Mouse (Mus musculus): ENCODE data around the gene Blm. TPM values are rescaled to one million over a fixed set of nuclear protein-coding genes. Genes with fewer than 3 reads are reported as not detected.

Blm gene
- polyA plus RNA-seq, 1 experiment from 2014 or later, result 6.0 TPM

- no peak for TF ChIP-seq CTCF (IDR thresholded peaks at IDR 0.05)
- no peak for DNase-seq (ENCODE audit: low read depth, low spot score)
- ATAC-seq, result no peak
- POLR2A ChIA-PET, result no interaction called here
- H3K27me3 ChIP-seq, result no peaks in the 10 kb centered on the region
- CTCF ChIA-PET, result interaction anchor here (1.4 to 1.5 kb wide), 2 partner anchors 8 to 21 kb away, joined by 3 read pairs; no protein-coding TSS in a partner anchor
- in situ Hi-C loops (cut with MboI; ENCODE audit: low pct_unique_long_range_greater_than_20kb), result no loop called here
Observed at GRCm38 (mm10) chr7:80420586-80420985, 114.3 kb downstream of the Blm start.

- DNase-seq (ENCODE audit: low read depth, low spot score) (no peak), ATAC-seq (no peak)
- in situ Hi-C loops (cut with MboI; ENCODE audit: low pct_unique_long_range_greater_than_20kb), result no loop called here
- CTCF ChIA-PET, result interaction anchor here (1.5 kb wide), 1 partner anchor 8 kb away, joined by 3 read pairs; no protein-coding TSS in a partner anchor
- POLR2A ChIA-PET, result no interaction called here
- no peaks in the 10 kb centered on the region for H3K27me3 ChIP-seq
- TF ChIP-seq CTCF (IDR thresholded peaks at IDR 0.05), result no peak
Observed at GRCm38 (mm10) chr7:80419278-80419677, 115.6 kb downstream of the Blm start.

- no peak for TF ChIP-seq CTCF (IDR thresholded peaks at IDR 0.05)
- POLR2A ChIA-PET, result no interaction called here
- no peak for ATAC-seq
- no peaks in the 10 kb centered on the region for H3K27me3 ChIP-seq
- DNase-seq (ENCODE audit: low read depth, low spot score), result no peak
- CTCF ChIA-PET, result interaction anchor here (0.9 to 1.5 kb wide), 2 partner anchors 9 to 14 kb away, joined by 3 read pairs; no protein-coding TSS in a partner anchor
- in situ Hi-C loops (cut with MboI; ENCODE audit: low pct_unique_long_range_greater_than_20kb), result no loop called here
Observed at GRCm38 (mm10) chr7:80418036-80418435, 116.9 kb downstream of the Blm start.

GRCm38 (mm10) chr7:80417601-80418000 lies 117.3 kb downstream of the Blm start:
- CTCF ChIA-PET, result interaction anchor here (0.9 kb wide), 1 partner anchor 14 kb away, joined by 3 read pairs; no protein-coding TSS in a partner anchor
- in situ Hi-C loops (cut with MboI; ENCODE audit: low pct_unique_long_range_greater_than_20kb), result no loop called here

GRCm38 (mm10) chr7:80416969-80417368 lies 118.0 kb downstream of the Blm start:
- H3K27me3 ChIP-seq, result no peaks in the 10 kb centered on the region
- TF ChIP-seq CTCF (IDR thresholded peaks at IDR 0.05), result no peak
- ATAC-seq (no peak), DNase-seq (ENCODE audit: low read depth, low spot score) (no peak)
- in situ Hi-C loops (cut with MboI; ENCODE audit: low pct_unique_long_range_greater_than_20kb), result no loop called here
- POLR2A ChIA-PET, result no interaction called here
- CTCF ChIA-PET, result no interaction called here

More at GRCm38 (mm10) chr7:80417601-80418000, 117.3 kb downstream of the Blm start:
- no peak for ATAC-seq
- DNase-seq (ENCODE audit: low read depth, low spot score), result no peak
- no peaks in the 10 kb centered on the region for H3K27me3 ChIP-seq
- no peak for TF ChIP-seq CTCF (IDR thresholded peaks at IDR 0.05)
- POLR2A ChIA-PET, result no interaction called here

GRCm38 (mm10) chr7:80414303-80414855 lies 120.5 kb downstream of the Blm start:
- ATAC-seq, result no peak
- no peak for DNase-seq (ENCODE audit: low read depth, low spot score)
- in situ Hi-C loops (cut with MboI; ENCODE audit: low pct_unique_long_range_greater_than_20kb), result no loop called here
- TF ChIP-seq CTCF (IDR thresholded peaks at IDR 0.05), result no peak
- H3K27me3 ChIP-seq, result no peaks in the 10 kb centered on the region
- POLR2A ChIA-PET, result interaction anchor here (0.7 kb wide), 1 partner anchor 11 kb away, joined by 3 read pairs; no protein-coding TSS in a partner anchor
- CTCF ChIA-PET, result no interaction called here

- DNase-seq (ENCODE audit: low read depth, low spot score) (no peak), ATAC-seq (no peak)
- in situ Hi-C loops (cut with MboI; ENCODE audit: low pct_unique_long_range_greater_than_20kb), result no loop called here
- no peaks in the 10 kb centered on the region for H3K27me3 ChIP-seq
- CTCF ChIA-PET, result interaction anchor here (1.0 kb wide), 1 partner anchor 10 kb away, joined by 3 read pairs; no protein-coding TSS in a partner anchor
- no peak for TF ChIP-seq CTCF (IDR thresholded peaks at IDR 0.05)
- POLR2A ChIA-PET, result interaction anchor here (0.5 to 0.7 kb wide), 2 partner anchors 10 to 129 kb away, joined by 3 to 4 read pairs; no protein-coding TSS in a partner anchor
Observed at GRCm38 (mm10) chr7:80413512-80414302, 121.2 kb downstream of the Blm start.

GRCm38 (mm10) chr7:80412781-80413180 lies 122.1 kb downstream of the Blm start:
- POLR2A ChIA-PET, result no interaction called here
- DNase-seq (ENCODE audit: low read depth, low spot score), result no peak
- TF ChIP-seq CTCF (IDR thresholded peaks at IDR 0.05), result no peak
- CTCF ChIA-PET, result interaction anchor here (1.0 to 1.1 kb wide), 2 partner anchors 8 to 11 kb away, joined by 3 read pairs; no protein-coding TSS in a partner anchor
- ATAC-seq, result no peak
- H3K27me3 ChIP-seq, result no peaks in the 10 kb centered on the region
- in situ Hi-C loops (cut with MboI; ENCODE audit: low pct_unique_long_range_greater_than_20kb), result no loop called here

GRCm38 (mm10) chr7:80412279-80412678 lies 122.6 kb downstream of the Blm start:
- no peak for TF ChIP-seq CTCF (IDR thresholded peaks at IDR 0.05)
- H3K27me3 ChIP-seq, result no peaks in the 10 kb centered on the region
- ChIA-PET POLR2A (no interaction called here), CTCF (interaction anchor here (1.1 kb wide), 1 partner anchor 9 kb away, joined by 3 read pairs; no protein-coding TSS in a partner anchor)
- in situ Hi-C loops (cut with MboI; ENCODE audit: low pct_unique_long_range_greater_than_20kb), result no loop called here
- ATAC-seq, result no peak
- no peak for DNase-seq (ENCODE audit: low read depth, low spot score)

GRCm38 (mm10) chr7:80410380-80410779 lies 124.5 kb downstream of the Blm start:
- ChIA-PET CTCF (interaction anchor here (1.2 kb wide), 1 partner anchor 10 kb away, joined by 3 read pairs; no protein-coding TSS in a partner anchor), POLR2A (interaction anchor here (0.5 kb wide), 1 partner anchor 21 kb away, joined by 3 read pairs; no protein-coding TSS in a partner anchor)
- in situ Hi-C loops (cut with MboI; ENCODE audit: low pct_unique_long_range_greater_than_20kb), result no loop called here
- no peak for TF ChIP-seq CTCF (IDR thresholded peaks at IDR 0.05)
- H3K27me3 ChIP-seq, result no peaks in the 10 kb centered on the region
- ATAC-seq, result no peak
- no peak for DNase-seq (ENCODE audit: low read depth, low spot score)

GRCm38 (mm10) chr7:80407712-80408111 lies 127.2 kb downstream of the Blm start:
- CTCF ChIA-PET, result no interaction called here
- ATAC-seq (no peak), DNase-seq (ENCODE audit: low read depth, low spot score) (no peak)
- no peaks in the 10 kb centered on the region for H3K27me3 ChIP-seq
- in situ Hi-C loops (cut with MboI; ENCODE audit: low pct_unique_long_range_greater_than_20kb), result no loop called here
- POLR2A ChIA-PET, result no interaction called here
- no peak for TF ChIP-seq CTCF (IDR thresholded peaks at IDR 0.05)

Data from Patski (cell line).